Mouse (Mus musculus) CD4-positive, CD25-positive, alpha-beta regulatory T cell (primary cell): Measurements from ENCODE around the gene Cr2. TPM values are rescaled to one million over a fixed set of nuclear protein-coding genes. Genes with fewer than 3 reads are reported as not detected.

Experiments used
- polyA plus RNA-seq: library from polyadenylated mRNA; unstranded; fragments of 100-300 nt; shearing (Covaris generic); gene quantifications from one replicate; pipeline ENCODE4 v1.2.1, GENCODE M21; 2017

Cr2 gene
- 2.1 TPM for polyA plus RNA-seq

DNA sequence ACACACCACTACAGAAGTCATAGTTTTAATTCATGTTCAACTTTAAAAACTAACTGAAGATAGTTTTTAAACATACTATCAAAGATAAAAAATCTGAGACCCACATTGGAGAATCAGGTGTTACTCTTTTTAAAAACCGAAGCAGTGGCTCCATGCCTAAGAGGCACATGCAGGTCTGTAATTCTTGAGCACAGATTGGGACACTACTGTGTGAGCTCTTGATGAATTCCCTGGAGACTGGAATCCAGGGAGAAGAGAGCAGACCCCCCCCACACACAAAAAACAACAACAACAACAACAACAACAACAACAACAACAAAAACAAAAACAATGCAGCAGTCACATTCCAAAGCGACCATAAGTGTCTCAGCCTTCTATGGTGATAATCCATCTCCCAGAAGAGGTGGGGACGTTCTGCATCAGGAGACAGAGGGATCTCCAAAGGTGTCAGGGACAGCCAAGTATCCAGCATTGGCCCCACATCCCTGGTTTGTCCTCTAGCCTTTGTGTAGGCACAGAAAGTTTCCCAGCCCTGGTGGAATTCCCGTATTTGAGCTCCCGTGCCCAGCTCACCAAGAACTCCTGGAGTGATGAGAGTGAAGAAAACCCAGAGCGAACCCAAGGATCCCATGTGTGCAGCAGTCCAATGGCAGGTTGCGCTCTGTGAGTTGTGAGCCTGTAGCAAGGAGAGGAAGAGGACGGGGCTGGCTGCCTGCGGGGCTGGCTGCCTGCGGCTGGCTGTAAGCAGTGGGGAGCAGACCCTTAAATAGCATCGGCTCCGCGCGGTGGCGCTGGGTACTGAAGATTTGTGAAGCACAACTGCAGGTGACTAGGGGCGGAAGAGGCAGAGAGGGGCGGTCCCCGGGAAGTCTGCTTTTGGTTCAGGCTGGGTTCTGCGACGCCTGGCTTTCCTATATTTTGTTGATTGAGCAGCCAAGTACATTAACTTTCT is at the start of gene Cr2:
Gene Cr2, minus strand, starts transcription at position 737 of the 952 bp plus-strand sequence.

DNA sequence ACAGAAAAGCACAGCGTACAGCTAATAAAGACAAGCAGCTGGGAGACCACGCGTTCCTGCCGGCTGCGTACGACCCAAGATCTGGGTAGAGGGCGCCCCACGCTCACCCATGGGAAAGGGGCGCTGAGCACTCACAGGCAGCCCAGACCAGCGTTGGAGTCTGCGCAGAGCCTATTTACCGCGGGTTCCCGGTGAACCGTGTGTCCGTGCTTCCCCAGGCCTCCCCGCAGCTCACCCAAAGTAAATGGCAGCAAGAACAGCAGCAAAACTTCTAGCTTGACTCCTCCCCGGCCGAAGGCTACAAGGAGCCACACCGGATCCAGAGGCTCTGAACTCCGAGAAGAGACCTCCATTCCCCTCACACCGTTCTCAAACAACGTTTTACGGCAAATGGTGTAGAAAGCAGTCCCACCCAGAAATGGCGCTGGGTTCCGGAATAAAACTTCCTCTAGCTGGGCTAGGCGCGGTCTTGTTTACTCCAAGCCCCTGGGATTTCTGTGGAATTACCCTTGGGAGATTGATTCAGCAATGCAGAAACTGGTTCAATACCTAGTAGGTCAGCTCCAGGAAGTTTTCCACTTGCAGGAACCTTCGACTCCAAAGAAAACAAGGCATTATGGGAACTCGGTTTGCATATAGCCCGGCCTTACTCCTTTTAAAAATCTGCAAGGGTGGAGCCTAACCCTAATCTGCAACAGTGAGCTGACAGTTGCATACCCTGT is 45.4 kb downstream of the Cr2 start, which contains the start of gene Cr1l:
Gene Cr1l, minus strand, starts transcription at position 634 of the 722 bp plus-strand sequence.

DNA sequence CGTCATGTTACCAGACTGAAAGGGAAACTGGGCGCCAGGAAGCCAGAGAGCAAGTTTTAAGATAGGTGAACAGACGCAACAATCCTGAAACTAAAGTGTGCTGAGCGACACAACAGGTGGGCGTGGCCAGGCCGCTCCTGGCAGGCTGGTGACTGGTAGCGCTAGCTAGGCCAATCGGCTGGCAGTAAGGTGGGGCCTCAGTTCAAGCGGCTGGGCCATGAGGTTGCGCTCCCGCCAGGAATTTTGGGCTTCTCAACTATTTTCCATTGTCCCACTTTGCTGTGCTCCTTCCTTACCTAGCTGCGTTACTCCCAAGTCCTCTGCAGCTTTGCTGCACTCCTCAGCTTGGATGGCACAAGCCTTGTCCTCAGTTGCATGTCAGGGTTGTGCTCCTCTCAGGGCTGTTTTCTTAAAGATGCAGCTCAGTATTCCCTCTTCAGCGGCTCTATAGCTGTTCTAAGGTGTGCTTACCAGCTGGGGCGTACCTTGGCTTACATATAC is 84.2 kb downstream of the Cr2 start, which contains the start of gene Cd46:
Gene Cd46, minus strand, starts transcription at position 30 of the 501 bp plus-strand sequence.

Other genes starting within 250 kb of the Cr2 start
- gene Cd34, start 237.9 kb downstream of the Cr2 start, polyA plus RNA-seq = 0.32 TPM
- 4.4 TPM for gene Cd46, start 84.5 kb downstream of the Cr2 start, polyA plus RNA-seq
- 186 TPM for gene Cr1l, start 45.1 kb downstream of the Cr2 start, polyA plus RNA-seq